Mouse (Mus musculus) yolk sac, embryonic 10.5 days (tissue): ENCODE results near the gene Uimc1.

Experiments
- DNase-seq: peaks from one replicate; pipeline ENCODE4 v3.0.0-alpha.2; 2017; ENCODE audit warnings: low spot score

The Uimc1 gene

DNA sequence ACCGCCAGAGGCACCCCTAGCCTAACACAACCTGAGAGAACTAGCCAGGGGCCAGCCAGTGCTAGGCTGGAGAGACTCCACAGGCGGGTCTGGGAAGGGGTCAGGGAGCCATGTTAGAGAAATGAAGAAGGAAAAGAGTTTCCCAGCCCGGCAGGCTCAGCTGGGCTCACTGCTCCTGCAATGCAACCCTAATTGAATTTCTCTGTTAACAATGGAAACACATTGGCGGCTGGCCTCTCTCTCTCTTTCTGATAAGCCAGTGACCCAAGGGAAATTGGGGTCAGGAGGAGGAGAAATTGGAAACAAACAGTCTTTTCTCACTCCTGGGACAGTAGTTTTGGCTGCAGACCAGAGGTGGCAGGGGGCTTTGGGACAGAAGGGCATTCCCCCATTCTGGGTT is 105.5 kb downstream of the Uimc1 start:
- DNase-seq: peak; percentile 5

DNA sequence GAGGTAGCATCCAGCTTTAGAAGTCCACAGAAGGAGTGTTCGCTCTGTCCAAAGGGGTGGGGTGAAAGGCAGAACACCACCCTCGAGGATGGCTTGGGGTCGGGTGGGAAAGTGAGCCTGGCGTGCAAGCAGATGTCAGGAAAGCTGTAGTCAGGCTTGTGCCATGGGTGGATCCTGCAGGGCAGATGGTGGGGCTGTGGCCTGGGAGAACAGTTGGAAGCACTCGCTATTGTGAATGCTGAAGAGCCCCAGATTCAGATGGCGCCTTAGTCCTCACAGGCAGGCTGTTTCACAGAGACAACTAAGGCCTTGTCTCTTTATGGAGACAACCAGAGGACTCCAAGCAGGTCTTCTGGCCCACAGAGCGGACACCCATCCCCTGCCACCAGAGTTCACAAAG is 107.9 kb downstream of the Uimc1 start:
- DNase-seq: no peak

DNA sequence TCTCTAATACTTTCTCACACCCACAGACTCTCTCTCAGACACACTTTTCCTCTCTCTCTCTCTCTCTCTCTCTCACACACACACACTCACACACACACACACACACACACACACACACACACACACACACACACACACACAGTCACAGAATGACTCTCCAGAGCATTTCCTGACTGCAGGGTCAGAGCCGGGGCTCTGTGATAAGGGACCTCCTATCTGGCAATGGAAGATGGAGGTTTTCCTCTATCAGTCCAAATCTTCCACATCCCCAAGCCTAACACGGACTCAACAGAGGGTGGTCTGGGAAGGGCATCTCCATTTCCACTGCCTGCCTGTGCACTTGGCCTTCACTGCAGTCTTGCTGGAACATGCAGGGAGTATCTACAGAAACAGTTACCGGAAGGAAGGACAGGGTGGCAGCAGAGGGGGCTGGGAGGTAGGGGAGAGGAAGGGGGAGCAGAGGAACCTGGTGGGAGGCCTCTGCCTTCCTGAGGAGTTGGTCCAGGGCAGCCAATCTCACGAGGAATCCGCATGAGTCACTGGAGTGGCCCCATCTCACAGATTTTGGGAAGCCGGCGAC is 111.8 kb downstream of the Uimc1 start:
- no peak for DNase-seq

DNA sequence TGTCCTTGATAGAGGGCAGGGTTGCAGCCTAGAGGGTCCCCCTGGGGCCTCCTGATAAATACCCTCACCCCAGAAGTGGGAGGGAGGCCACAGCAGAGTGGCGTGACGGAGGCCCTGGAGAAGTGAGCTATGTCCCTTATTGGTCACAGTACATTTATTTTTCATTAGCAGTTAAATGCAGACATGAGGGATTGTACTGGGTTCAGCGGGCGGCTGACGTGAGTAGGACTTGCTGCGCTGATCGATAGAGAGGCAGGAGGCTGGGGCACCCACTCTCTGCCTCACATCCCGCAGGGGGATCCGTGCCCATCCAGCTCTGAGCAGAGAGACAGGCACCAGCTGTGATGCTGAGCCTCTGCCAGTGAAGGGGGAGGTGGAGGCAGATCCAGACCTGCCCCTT is 112.7 kb downstream of the Uimc1 start:
- no peak for DNase-seq

DNA sequence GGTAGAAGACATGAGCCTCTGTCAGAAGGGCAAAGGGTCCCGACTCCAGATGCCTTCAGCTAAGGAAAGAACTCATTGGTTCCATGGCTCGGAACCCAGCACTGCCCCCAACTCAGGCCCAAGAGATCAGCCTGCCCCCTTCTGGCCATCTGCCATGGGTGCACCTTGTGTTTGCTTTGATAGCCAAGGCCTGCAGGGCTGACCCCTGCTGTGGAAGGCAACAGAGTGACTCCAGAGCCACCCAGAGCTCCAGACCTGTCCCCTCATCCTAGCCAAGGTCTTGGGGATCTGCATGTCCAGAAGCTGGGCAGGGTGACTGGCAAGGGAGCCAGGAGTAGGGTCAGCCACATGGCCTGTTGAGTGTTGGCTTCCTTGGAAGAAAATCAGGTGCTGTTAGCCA is 116.5 kb downstream of the Uimc1 start:
- DNase-seq: no peak

DNA sequence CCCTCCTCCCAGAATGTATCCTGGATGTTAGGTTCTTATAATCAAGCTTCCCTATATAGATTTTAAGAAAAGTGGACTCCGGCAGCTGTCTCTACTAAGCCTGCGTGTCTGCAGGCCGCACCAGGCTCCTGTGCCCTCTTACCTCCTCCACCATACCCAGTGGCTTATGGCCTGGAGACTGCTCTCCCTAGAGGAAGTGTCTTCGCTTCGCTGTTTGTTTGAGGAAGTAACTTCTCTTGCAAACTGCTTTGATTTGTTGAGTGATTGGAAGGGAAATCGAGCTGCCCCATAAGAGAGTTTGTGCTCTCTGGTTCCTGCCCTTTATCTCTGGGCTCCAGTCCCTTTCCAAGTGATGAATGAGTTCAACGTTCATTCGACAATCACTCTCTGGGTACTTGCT is 117.1 kb downstream of the Uimc1 start:
- DNase-seq: no peak

DNA sequence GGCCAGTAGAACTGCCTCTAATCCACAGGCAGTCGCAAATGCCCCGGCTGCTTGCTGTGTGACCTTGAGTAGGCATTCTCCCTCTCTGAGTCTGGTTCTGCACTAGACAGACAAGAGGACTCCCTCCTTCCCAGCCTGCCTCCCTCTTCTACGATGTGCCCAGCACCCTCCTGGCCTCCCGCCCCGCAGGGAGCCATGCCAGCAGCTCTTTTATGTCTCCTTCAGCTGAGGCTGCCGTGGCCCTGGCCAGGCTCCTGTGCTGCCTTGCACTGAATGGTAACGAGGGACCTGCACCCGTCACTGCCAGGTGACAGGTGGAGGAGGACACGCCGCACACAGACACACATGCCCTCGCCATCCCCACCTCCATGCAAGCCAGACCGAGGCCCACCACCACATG is 119.1 kb downstream of the Uimc1 start:
- DNase-seq: no peak

DNA sequence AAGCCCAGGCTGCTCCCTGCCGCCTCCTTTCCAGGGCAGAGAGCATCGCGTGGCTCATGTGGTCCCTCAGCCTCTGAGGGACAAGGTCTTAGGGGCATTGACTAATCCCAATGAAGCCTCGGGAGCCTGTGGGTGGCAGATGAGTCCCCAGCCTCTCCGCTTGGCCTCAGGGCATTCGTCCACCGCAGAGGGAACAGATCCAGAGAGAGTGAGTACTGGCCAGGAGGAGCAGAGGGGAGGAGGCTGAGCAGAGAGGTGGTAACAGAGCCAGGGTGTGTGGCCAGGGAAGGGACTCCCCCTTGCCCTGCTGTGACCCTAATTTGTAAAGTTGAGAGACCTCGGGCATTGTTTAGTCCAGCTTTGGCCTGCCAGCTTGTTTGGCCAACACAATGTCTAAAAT is 121.3 kb downstream of the Uimc1 start:
- no peak for DNase-seq
